Mouse (Mus musculus) liver, postnatal 0 days (tissue): ENCODE measurements around the gene Depdc7. TPM values are rescaled to one million over a fixed set of nuclear protein-coding genes. Genes with fewer than 3 reads are reported as not detected.

Experiments used
- ATAC-seq: fragments of 200-750 bp; cut with Nextera tagmentation; 2 replicates; pipeline ENCODE4 v1.8.0; 2017; ENCODE audit warnings: mild to moderate bottlenecking, moderate library complexity
- DNase-seq: peaks from one replicate; pipeline ENCODE4 v3.0.0-alpha.2; 2016
- H3K27ac ChIP-seq: fragments of 300-500 bp; sonication (generic); 2 replicates; pipeline ENCODE4 v1.5.1; 2014; ENCODE audit warnings: antibody characterized with exemption, moderate library complexity, mild to moderate bottlenecking, low read depth
- H3K27me3 ChIP-seq: fragments of 300-500 bp; sonication (generic); 2 replicates; pipeline ENCODE4 v1.6.1; 2014; ENCODE audit warnings: low read length, control low read depth, mixed read lengths; ENCODE audit not compliant: insufficient read depth
- H3K36me3 ChIP-seq: fragments of 300-500 bp; sonication (generic); replicated peaks from 2 replicates; pipeline ENCODE4 v1.6.1; 2014; ENCODE audit warnings: mild to moderate bottlenecking, control low read depth, low read length, moderate library complexity, mixed read lengths; ENCODE audit not compliant: insufficient read depth
- H3K4me1 ChIP-seq: fragments of 300-500 bp; sonication (generic); 2 replicates; pipeline ENCODE4 v1.6.1; 2014; ENCODE audit warnings: antibody characterized with exemption, mild to moderate bottlenecking, control low read depth; ENCODE audit not compliant: insufficient read depth
- H3K4me2 ChIP-seq: fragments of 300-500 bp; sonication (generic); 2 replicates; pipeline ENCODE4 v1.6.1; 2014; ENCODE audit warnings: low read depth, mild to moderate bottlenecking, low read length, moderate library complexity, mixed read lengths
- H3K4me3 ChIP-seq: fragments of 300-500 bp; sonication (generic); 2 replicates; pipeline ENCODE4 v1.5.1; 2014; ENCODE audit warnings: low read depth, low read length
- H3K9ac ChIP-seq: fragments of 300-500 bp; sonication (generic); replicated peaks from 2 replicates; pipeline ENCODE4 v1.6.1; 2014; ENCODE audit warnings: mild to moderate bottlenecking, moderate library complexity
- H3K9me3 ChIP-seq: fragments of 300-500 bp; sonication (generic); 2 replicates; pipeline ENCODE4 v1.6.1; 2016; ENCODE audit warnings: mild to moderate bottlenecking, control low read depth, low read length, mixed read lengths
- CTCF ChIP-seq: sonication (generic); IDR thresholded peaks from 2 replicates; pipeline ENCODE4 v1.5.1; 2016; ENCODE audit warnings: antibody characterized with exemption, low read depth
- EP300 ChIP-seq: IDR thresholded peaks from 2 replicates; pipeline ENCODE4 v1.6.1; 2016; ENCODE audit warnings: antibody characterized with exemption, low read depth, mild to moderate bottlenecking
- WGBS: fragments of 180-500 bp; shearing (Covaris S2); extraction: QIAGEN DNeasy Blood & Tissue Kit; methylation state at CpG from one replicate; pipeline ENCODE4 v1.1.7; 2014; ENCODE audit not compliant: insufficient replicate concordance; 5-methylcytosine and 5-hydroxymethylcytosine counted together
- polyA plus RNA-seq: library from polyadenylated mRNA; unstranded; fragments of >200 nt; fragmentation: Nextera tagmentation; extraction: Ambion mirVana; gene quantifications from 2 replicates; pipeline ENCODE4 v1.2.1, GENCODE M21; 2015

Depdc7 gene
- polyA plus RNA-seq, 1 experiment from 2014 or later = 20.6 TPM

GRCm38 (mm10) chr2:104711585-104712485 is 30.8 kb downstream of the Depdc7 start, which contains the start of gene Tcp11l1:
Gene Tcp11l1 (minus strand): TSS chr2:104712169.
- Histone ChIP-seq H3K36me3 (no peaks in the 10 kb centered on the region), H3K27ac (peak within 1 kb of the TSS; percentile 44), H3K4me1 (peaks cover 3% of the 10 kb centered on the region; the same call in 1 of the 2 replicates), H3K9me3 (no peaks in the 10 kb centered on the region), H3K9ac (peak within 1 kb of the TSS; percentile 70), H3K27me3 (no peaks in the 10 kb centered on the region), H3K4me2 (peak within 1 kb of the TSS; percentile 64), H3K4me3 (peak within 1 kb of the TSS; percentile 69)
- DNase-seq (peak; percentile 52), ATAC-seq (peak; percentile 83)
- TF ChIP-seq CTCF (no peak), EP300 (no peak)
- WGBS = under 1% methylated on average over 60 of the region's 99 CpGs

- TF ChIP-seq CTCF = no peak
- no peak for TF ChIP-seq EP300
- Histone ChIP-seq H3K9ac (no peak overlapping the region), H3K27ac (0 out of 2 replicates have a peak overlapping the region, but pooled peaks have one; percentile 22), H3K4me2 (peak overlapping the region; percentile 64), H3K36me3 (no peaks in the 10 kb centered on the region), H3K4me3 (peak overlapping the region; percentile 69; the same call in 1 of the 2 replicates), H3K27me3 (no peaks in the 10 kb centered on the region), H3K4me1 (peaks cover 3% of the 10 kb centered on the region; the same call in 1 of the 2 replicates), H3K9me3 (no peaks in the 10 kb centered on the region)
- ATAC-seq (no peak), DNase-seq (no peak)
- WGBS = 23% methylated on average over 6 of the region's 6 CpGs
Measured at GRCm38 (mm10) chr2:104710670-104711370, 31.9 kb downstream of the Depdc7 start.

DNA sequence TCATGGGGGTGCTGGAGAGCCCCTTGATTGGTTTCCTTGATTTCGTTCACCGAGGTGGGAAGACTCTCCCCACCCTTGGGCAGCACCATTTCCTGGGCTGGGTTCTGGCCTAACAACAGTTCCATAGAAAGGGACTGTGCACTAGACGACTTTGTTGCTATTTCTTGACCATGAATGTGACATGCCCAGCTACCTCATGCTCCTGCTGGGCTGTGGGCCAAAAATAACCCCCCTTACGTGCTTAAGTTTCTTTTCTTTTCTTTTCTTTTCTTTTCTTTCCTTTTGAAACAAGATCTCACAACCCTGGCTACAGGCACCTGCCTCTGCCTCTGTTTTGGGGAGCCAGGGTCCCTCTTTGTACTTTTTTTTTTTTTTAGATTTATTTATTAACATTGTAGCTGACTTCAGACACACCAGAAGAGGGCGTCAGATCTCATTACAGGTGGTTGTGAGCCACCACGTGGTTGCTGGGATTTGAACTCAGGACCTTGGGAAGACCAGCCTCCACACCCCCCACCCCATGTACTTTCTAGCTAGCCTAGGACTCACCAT is 32.8 kb downstream of the Depdc7 start:
- no peak for TF ChIP-seq CTCF
- TF ChIP-seq EP300 = no peak
- no peak for DNase-seq
- Histone ChIP-seq H3K4me2 (no peak overlapping the region), H3K27me3 (no peaks in the 10 kb centered on the region), H3K9ac (no peak overlapping the region), H3K36me3 (no peaks in the 10 kb centered on the region), H3K27ac (no peak overlapping the region), H3K9me3 (no peaks in the 10 kb centered on the region), H3K4me3 (no peak overlapping the region), H3K4me1 (peaks cover 3% of the 10 kb centered on the region; the same call in 1 of the 2 replicates)
- WGBS = 51% methylated on average over 6 of the region's 6 CpGs
- no peak for ATAC-seq

- Histone ChIP-seq H3K4me2 (no peak overlapping the region), H3K9me3 (no peaks in the 10 kb centered on the region), H3K4me3 (no peak overlapping the region), H3K27me3 (no peaks in the 10 kb centered on the region), H3K9ac (no peak overlapping the region), H3K4me1 (peaks cover 2% of the 10 kb centered on the region; the same call in 1 of the 2 replicates), H3K27ac (no peak overlapping the region), H3K36me3 (no peaks in the 10 kb centered on the region)
- ATAC-seq (no peak), DNase-seq (no peak)
- no peak for TF ChIP-seq CTCF
- TF ChIP-seq EP300 = no peak
- WGBS = 73% methylated on average over 3 of the region's 3 CpGs
Measured at GRCm38 (mm10) chr2:104704355-104704754, 38.3 kb downstream of the Depdc7 start.

DNA sequence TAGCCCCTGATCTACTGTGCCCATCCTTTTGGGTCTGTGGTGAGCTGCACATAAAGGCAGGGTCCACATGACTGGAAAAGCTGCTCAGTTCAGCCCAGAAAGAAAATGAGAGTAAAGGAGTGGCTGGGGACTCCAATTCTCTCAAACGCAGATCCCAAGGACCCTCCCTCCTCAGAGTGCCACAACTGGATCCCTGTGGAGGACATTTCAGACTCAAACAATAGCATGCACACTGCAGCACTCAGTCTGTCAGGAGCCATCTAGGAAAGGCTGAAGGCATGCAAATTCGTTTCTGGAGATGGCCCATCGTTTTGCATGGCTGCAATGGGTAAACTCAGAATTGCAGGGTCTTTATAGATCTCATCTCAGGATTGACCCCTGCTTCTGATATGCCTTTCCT is 39.5 kb downstream of the Depdc7 start:
- DNase-seq (no peak), ATAC-seq (no peak)
- H3K27me3 ChIP-seq = no peaks in the 10 kb centered on the region
- H3K9me3 ChIP-seq = no peaks in the 10 kb centered on the region
- no peak overlapping the region for H3K9ac ChIP-seq
- TF ChIP-seq EP300 (no peak), CTCF (no peak)
- H3K4me3 ChIP-seq = no peak overlapping the region
- WGBS = 76% methylated on average over 3 of the region's 3 CpGs
- H3K27ac ChIP-seq = no peak overlapping the region
- no peaks in the 10 kb centered on the region for H3K36me3 ChIP-seq
- peaks cover 2% of the 10 kb centered on the region; the same call in 1 of the 2 replicates for H3K4me1 ChIP-seq
- H3K4me2 ChIP-seq = no peak overlapping the region

- Histone ChIP-seq H3K36me3 (no peaks in the 10 kb centered on the region), H3K4me1 (peaks cover 2% of the 10 kb centered on the region; the same call in 1 of the 2 replicates), H3K27ac (no peak overlapping the region), H3K9me3 (no peaks in the 10 kb centered on the region), H3K4me3 (no peak overlapping the region), H3K9ac (no peak overlapping the region), H3K4me2 (no peak overlapping the region), H3K27me3 (no peaks in the 10 kb centered on the region)
- TF ChIP-seq EP300 = no peak
- no peak for TF ChIP-seq CTCF
- WGBS = 81% methylated on average over 11 of the region's 11 CpGs
- ATAC-seq = no peak
- no peak for DNase-seq
Measured at GRCm38 (mm10) chr2:104699659-104700058, 43.0 kb downstream of the Depdc7 start.
